Mouse (Mus musculus) midbrain, postnatal 0 days (tissue): Measurements from ENCODE around the gene Npas3. TPM values are rescaled to one million over a fixed set of nuclear protein-coding genes. Genes with fewer than 3 reads are reported as not detected.

Source experiments
- ATAC-seq: fragments of 200-750 bp; cut with Nextera tagmentation; 2 replicates; pipeline ENCODE4 v1.8.0; 2017; ENCODE audit warnings: moderate number of reproducible peaks, mild to moderate bottlenecking, moderate TSS enrichment, moderate library complexity; ENCODE audit not compliant: low FRiP score
- DNase-seq: peaks from one replicate; pipeline ENCODE4 v3.0.0-alpha.2; 2015; ENCODE audit warnings: low spot score
- H3K27ac ChIP-seq: fragments of 300-500 bp; sonication (generic); 2 replicates; pipeline ENCODE4 v1.5.1; 2014; ENCODE audit warnings: low read depth, mild to moderate bottlenecking, low read length, mixed read lengths
- H3K27me3 ChIP-seq: fragments of 300-500 bp; sonication (generic); 2 replicates; pipeline ENCODE4 v1.6.1; 2014; ENCODE audit warnings: low read length, control low read depth, mixed read lengths; ENCODE audit not compliant: insufficient read depth
- H3K36me3 ChIP-seq: fragments of 300-500 bp; sonication (generic); 2 replicates; pipeline ENCODE4 v1.6.1; 2014; ENCODE audit warnings: low read length, control low read depth, mixed read lengths; ENCODE audit not compliant: insufficient read depth
- H3K4me1 ChIP-seq: fragments of 300-500 bp; sonication (generic); 2 replicates; pipeline ENCODE4 v1.6.1; 2014; ENCODE audit warnings: mild to moderate bottlenecking, control low read depth, antibody characterized with exemption, low read length, mixed read lengths; ENCODE audit not compliant: insufficient read depth
- H3K4me2 ChIP-seq: fragments of 300-500 bp; sonication (generic); 2 replicates; pipeline ENCODE4 v1.6.1; 2014; ENCODE audit warnings: low read depth, mild to moderate bottlenecking, low read length, mixed read lengths; ENCODE audit not compliant: poor library complexity, severe bottlenecking
- H3K4me3 ChIP-seq: fragments of 300-500 bp; sonication (generic); 2 replicates; pipeline ENCODE4 v1.5.1; 2014; ENCODE audit warnings: low read depth, mild to moderate bottlenecking, low read length, moderate library complexity
- H3K9ac ChIP-seq: fragments of 300-500 bp; sonication (generic); replicated peaks from 2 replicates; pipeline ENCODE4 v1.6.1; 2014; ENCODE audit warnings: mild to moderate bottlenecking, low read length, moderate library complexity, mixed read lengths; ENCODE audit not compliant: poor library complexity, severe bottlenecking
- H3K9me3 ChIP-seq: fragments of 300-500 bp; sonication (generic); 2 replicates; pipeline ENCODE4 v1.6.1; 2016; ENCODE audit warnings: low read length, control low read depth
- CTCF ChIP-seq: IDR thresholded peaks from 2 replicates; pipeline ENCODE4 v1.5.1; 2016; ENCODE audit warnings: antibody characterized with exemption, mild to moderate bottlenecking
- WGBS: fragments of 180-500 bp; shearing (Covaris S2); extraction: QIAGEN DNeasy Blood & Tissue Kit; methylation state at CpG from one replicate; pipeline ENCODE4 v1.1.7; 2014; 5-methylcytosine and 5-hydroxymethylcytosine counted together
- polyA plus RNA-seq: library from polyadenylated mRNA; unstranded; fragments of >200 nt; fragmentation: Nextera tagmentation; extraction: Ambion mirVana; gene quantifications from 2 replicates; pipeline ENCODE4 v1.2.1, GENCODE M21; 2015
- total RNA-seq: library from RNA; depleted of rRNA; stranded (reverse); fragments of >200 nt; gene quantifications from 2 replicates; pipeline ENCODE4 v1.2.3, GENCODE M21; 2014

Gene Npas3
- total and polyA plus RNA-seq, 2 experiments from 2014 or later: 34.2 to 53.8 TPM

- H3K36me3 ChIP-seq: no peaks in the 10 kb centered on the region
- peaks cover 13% of the 10 kb centered on the region; the same call in 1 of the 2 replicates for H3K4me1 ChIP-seq
- H3K27ac ChIP-seq: no peak overlapping the region
- no peak overlapping the region for H3K4me3 ChIP-seq
- DNase-seq (no peak), ATAC-seq (no peak)
- H3K9ac ChIP-seq: no peak overlapping the region
- no peaks in the 10 kb centered on the region for H3K27me3 ChIP-seq
- no peak overlapping the region for H3K4me2 ChIP-seq
- no peak for TF ChIP-seq CTCF
- WGBS: 15% methylated on average over 7 of the region's 7 CpGs
- H3K9me3 ChIP-seq: no peaks in the 10 kb centered on the region
These were observed 505.8 kb downstream of the Npas3 start for GRCm38 (mm10) chr12:53754236-53754635.

- no peaks in the 10 kb centered on the region for H3K27me3 ChIP-seq
- no peak overlapping the region for H3K4me2 ChIP-seq
- no peaks in the 10 kb centered on the region for H3K9me3 ChIP-seq
- H3K4me1 ChIP-seq: peaks cover 8% of the 10 kb centered on the region; the same call in 1 of the 2 replicates
- no peaks in the 10 kb centered on the region for H3K36me3 ChIP-seq
- TF ChIP-seq CTCF: no peak
- ATAC-seq (no peak), DNase-seq (no peak)
- 65% methylated on average over 6 of the region's 6 CpGs for WGBS
- no peak overlapping the region for H3K4me3 ChIP-seq
- no peak overlapping the region for H3K9ac ChIP-seq
- no peak overlapping the region for H3K27ac ChIP-seq
These were observed 509.2 kb downstream of the Npas3 start for GRCm38 (mm10) chr12:53757631-53758030.

GRCm38 (mm10) chr12:53758356-53758755 is 509.9 kb downstream of the Npas3 start:
- Histone ChIP-seq H3K27ac (no peak overlapping the region), H3K4me1 (peaks cover 2% of the 10 kb centered on the region; the same call in 1 of the 2 replicates), H3K9ac (no peak overlapping the region), H3K4me2 (no peak overlapping the region), H3K9me3 (no peaks in the 10 kb centered on the region), H3K4me3 (no peak overlapping the region), H3K36me3 (no peaks in the 10 kb centered on the region), H3K27me3 (no peaks in the 10 kb centered on the region)
- WGBS: 78% methylated on average over 5 of the region's 5 CpGs
- TF ChIP-seq CTCF: no peak
- DNase-seq (no peak), ATAC-seq (no peak)

GRCm38 (mm10) chr12:53764143-53764542 is 515.7 kb downstream of the Npas3 start:
- ATAC-seq: no peak
- Histone ChIP-seq H3K36me3 (no peaks in the 10 kb centered on the region), H3K27ac (no peak overlapping the region), H3K4me3 (no peak overlapping the region), H3K4me1 (0 out of 2 replicates have a peak, but pooled peaks cover 2% of the 10 kb centered on the region), H3K4me2 (no peak overlapping the region), H3K9me3 (no peaks in the 10 kb centered on the region), H3K9ac (no peak overlapping the region), H3K27me3 (no peaks in the 10 kb centered on the region)
- 38% methylated on average over 4 of the region's 4 CpGs for whole genome bisulfite sequencing
- TF ChIP-seq CTCF: no peak
- DNase-seq: no peak

GRCm38 (mm10) chr12:53768392-53768791 is 519.9 kb downstream of the Npas3 start:
- TF ChIP-seq CTCF: no peak
- Histone ChIP-seq H3K36me3 (no peaks in the 10 kb centered on the region), H3K27ac (no peak overlapping the region), H3K9ac (no peak overlapping the region), H3K4me3 (no peak overlapping the region), H3K27me3 (no peaks in the 10 kb centered on the region), H3K9me3 (no peaks in the 10 kb centered on the region), H3K4me1 (0 out of 2 replicates have a peak, but pooled peaks cover 2% of the 10 kb centered on the region), H3K4me2 (no peak overlapping the region)
- WGBS: 72% methylated on average over 11 of the region's 11 CpGs
- no peak for DNase-seq
- ATAC-seq: no peak

GRCm38 (mm10) chr12:53771394-53771936 is 523.0 kb downstream of the Npas3 start:
- H3K9ac ChIP-seq: no peak overlapping the region
- no peak for ATAC-seq
- no peak overlapping the region for H3K4me3 ChIP-seq
- DNase-seq: no peak
- H3K4me2 ChIP-seq: no peak overlapping the region
- H3K36me3 ChIP-seq: no peaks in the 10 kb centered on the region
- WGBS: 72% methylated on average over 14 of the region's 14 CpGs
- H3K4me1 ChIP-seq: 0 out of 2 replicates have a peak, but pooled peaks cover 2% of the 10 kb centered on the region
- TF ChIP-seq CTCF: no peak
- no peak overlapping the region for H3K27ac ChIP-seq
- H3K9me3 ChIP-seq: no peaks in the 10 kb centered on the region
- H3K27me3 ChIP-seq: no peaks in the 10 kb centered on the region
